Mouse (Mus musculus) lung, adult 2 months (tissue): ENCODE data around the gene Zfp385c.
A peak's percentile ranks its signal among the peaks of the same experiment; 100 is the strongest.

Source experiments
- CTCF ChIP-seq: fragments of 200-500 bp; IDR thresholded peaks from 2 replicates; pipeline ENCODE4 v1.5.1; 2011; ENCODE audit warnings: mild to moderate bottlenecking, low read length, control low read depth; ENCODE audit not compliant: insufficient read depth
- POLR2A ChIP-seq: fragments of 200-500 bp; IDR thresholded peaks from 2 replicates; pipeline ENCODE4 v1.6.1; 2011; ENCODE audit warnings: low read depth, mild to moderate bottlenecking, control low read depth, low read length, borderline replicate concordance; ENCODE audit errors: extremely low read depth

DNA sequence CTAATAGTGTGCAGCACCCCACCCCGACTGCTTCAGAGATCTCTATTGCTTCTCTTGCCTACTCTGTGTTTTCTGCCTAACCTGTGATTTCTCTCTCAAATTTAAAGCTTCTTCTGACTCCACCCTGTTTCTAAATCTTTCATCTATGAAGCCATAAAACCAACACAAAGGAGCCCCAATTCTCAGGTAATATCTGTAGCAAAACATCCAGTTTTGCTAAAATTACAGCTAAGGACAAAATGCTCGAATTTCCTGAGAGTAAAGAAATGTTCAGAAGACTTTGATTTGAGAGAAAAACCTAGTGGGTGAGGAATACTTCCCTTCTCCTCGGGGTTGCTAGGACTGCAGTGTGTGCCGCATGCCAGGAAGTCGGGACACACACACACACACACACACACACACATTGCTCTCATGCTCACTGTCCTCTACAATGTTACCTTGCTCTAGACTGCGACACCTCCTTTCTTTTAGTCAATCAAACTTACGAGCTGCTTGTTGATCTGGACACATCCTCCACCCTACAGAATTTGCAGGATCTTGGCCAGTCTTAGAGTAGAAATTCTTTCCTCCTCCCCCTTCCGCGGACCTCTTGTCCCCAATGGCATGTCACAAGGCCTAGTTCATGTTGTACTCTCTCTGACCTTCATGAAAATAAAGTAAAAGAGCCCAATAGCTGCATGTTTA is 82.1 kb downstream of the Zfp385c start:
- TF ChIP-seq CTCF (no peak), POLR2A (0 out of 2 replicates have a peak, but pooled peaks have one; percentile 22)
